Mouse (Mus musculus) inflammation-experienced regulatory T-cells, adult 6 months (primary cell): ENCODE results near the gene Ano6. TPM values are rescaled to one million over a fixed set of nuclear protein-coding genes. Genes with fewer than 3 reads are reported as not detected.

ENCODE experiments used
- ATAC-seq: one replicate; pipeline ENCODE4 v1.8.0; 2017
- polyA plus RNA-seq, 3 experiments: library from polyadenylated mRNA; unstranded; fragments of 100-300 nt; shearing (Covaris generic); gene quantifications; one replicate each; pipeline ENCODE4 v1.2.1; 2017

The Ano6 gene
- polyA plus RNA-seq, 3 experiments from 2014 or later, result 37.0 to 46.4 (median 44.4) TPM

DNA sequence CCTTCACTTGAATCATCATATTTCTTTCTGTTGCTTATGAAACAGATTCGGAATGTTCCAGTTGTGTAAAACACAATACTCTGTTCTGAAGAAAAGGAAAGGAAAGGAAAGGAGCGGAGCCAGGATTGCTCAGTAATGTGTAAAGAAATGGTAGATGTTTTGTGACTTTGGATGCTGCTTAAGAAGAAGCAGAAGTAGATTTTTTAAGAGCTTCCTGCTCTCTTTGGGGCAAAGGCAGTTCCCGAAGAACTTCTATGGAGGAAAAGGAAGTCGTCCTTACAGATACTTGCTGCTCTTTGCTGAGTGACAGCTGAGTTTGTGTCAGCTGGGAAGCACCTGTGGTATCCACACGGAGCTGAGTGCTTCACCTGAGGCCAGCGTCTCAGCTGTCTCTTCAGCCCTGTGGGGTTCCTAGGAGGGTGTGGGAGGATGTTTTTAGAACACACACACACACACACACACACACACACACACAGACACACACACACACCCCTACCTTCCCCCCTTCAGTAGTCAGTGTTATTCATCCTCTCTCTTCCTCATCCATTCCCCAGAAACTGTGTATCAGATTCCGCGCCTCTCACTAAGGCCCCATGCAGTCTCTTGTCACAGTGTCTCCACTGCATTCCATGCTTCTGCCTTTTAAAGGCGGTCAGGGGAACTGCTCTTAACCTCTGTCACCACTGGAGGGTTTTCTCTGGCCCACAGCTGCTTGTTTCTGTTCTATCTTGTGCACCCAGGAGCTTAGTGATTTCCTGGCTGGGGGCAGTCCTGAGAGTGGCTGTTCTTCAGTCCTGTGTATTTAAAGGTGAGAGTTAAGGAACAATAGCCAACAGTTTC, 6.7 kb downstream of the Ano6 start:
- ATAC-seq, result no peak

DNA sequence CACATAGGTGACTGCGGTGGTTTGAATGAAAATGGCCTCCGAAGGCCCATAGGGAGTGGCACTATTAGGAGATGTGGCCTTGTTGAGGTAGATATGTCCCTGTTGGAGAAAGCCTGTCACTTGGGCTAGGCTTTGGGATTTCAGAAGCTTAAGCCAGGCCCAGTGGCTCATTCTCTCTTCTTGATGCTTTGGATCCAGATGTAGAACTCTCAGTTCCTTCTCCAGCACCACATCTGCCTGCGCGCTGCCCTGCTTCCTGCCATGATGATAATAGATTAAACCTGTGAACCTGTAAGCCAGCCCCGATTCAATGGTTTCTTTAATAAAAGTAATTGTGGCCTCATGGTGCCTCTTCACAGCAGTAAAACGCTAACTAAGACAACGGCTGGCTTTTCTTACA, 7.6 kb downstream of the Ano6 start:
- ATAC-seq, result no peak

DNA sequence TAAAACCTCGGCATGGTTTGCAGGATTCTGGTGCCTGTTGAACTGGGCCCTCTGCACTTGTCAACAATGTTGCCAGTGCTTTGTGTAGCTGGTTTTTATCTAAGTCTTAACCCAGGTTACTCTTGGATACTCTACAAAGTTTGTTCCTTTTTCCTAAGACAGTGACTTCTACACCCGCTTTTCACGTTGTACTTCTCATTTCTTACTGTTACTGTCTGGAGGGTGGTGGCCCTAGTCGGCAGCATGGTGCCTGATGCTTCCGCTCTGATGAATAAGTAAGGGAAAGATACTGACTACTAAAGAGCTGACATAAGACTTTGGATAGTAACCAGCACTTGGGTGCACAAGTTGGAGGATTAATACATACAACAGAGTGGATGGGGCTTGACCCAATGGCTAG, 9.0 kb downstream of the Ano6 start:
- ATAC-seq, result no peak

DNA sequence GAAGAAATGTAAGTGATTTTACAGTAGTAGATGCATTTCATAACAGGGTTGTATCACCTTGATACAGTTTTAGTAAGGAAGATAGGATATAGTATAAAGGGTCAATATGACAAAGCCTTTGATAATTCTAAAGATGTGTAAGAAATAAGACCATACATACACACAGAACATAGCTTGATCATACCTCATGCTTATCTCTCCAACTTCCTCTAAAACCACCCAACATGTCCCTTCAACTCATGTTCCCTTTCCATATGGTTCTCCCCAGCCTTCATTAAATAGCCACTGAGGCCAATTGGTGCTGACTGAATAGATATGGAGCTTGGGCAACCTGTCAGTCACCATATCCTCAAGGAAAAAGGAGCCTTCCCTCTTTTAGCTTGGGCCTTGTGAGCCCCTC, 9.4 kb downstream of the Ano6 start:
- no peak for ATAC-seq

DNA sequence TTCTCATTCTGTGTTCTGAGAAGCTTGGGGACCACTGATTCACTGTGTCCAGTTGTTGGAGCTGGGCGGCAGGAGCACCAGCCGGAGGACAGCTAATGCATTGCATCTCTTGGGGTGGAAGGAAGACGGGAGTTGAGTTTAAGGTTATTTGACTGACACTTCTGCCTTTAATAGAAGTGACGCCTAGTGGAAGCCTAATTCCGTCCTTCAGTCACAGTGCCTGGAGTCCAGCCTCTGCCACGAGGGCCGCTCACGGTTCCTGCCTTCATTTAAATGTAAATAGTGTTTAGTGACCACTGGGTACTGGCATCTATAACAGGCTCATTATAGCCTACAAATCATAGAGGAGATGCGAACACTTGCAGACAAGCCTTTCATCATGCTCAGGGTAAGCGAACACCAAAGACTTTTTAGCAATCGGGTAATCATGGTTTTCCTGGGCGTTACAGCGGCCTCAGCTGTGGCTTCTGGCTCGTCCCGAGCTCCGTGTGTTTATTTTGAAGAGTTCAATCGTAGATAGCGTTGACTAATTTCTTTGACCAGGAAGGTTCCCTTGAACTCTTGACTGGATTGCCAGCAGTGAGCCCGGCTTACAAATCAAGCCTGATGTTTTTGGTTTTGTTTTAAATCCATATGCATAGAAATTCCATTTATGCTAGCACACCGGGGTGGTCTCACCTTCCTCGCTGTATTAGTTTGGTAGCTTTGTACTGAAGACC, 10.8 kb downstream of the Ano6 start:
- no peak for ATAC-seq

DNA sequence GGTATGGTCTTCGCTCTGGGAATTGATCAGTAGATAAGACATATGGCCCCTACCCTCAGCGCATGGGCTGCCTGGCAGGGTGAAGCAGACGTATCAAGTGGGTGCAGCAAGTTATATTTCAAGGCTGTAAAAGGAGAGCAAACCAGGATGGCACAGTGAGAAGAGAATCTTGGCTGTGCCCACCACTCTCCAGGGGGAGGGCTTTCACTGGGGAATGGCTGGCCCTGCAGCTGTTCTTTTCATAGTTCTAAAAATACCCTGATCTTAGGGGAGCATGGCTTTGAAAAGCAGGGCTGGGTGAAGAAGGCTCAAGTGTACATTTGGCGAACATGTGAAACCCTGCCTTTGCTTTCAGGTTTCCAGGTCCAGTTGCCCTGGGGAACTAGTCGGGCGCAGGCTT, 11.5 kb downstream of the Ano6 start:
- no peak for ATAC-seq

DNA sequence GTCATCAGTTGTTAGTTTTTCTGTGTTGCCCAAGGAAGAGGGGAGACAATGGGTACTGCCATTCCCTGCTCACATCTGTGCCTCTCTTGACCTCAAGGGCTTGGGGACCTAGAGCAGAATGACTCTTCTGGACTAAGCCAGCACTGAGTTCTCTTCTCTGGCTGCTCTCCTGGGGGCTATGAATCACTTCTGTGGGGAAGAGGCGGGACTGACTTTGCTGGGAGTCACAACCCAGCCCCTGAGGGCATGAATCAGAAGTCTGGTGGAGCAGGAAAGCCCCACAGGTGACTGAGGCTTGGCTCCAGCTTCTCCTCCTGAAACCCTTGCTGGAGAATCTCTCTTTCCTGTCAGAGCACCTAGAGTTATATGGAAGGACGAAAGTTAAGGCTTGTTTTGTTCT, 12.1 kb downstream of the Ano6 start:
- ATAC-seq, result no peak

DNA sequence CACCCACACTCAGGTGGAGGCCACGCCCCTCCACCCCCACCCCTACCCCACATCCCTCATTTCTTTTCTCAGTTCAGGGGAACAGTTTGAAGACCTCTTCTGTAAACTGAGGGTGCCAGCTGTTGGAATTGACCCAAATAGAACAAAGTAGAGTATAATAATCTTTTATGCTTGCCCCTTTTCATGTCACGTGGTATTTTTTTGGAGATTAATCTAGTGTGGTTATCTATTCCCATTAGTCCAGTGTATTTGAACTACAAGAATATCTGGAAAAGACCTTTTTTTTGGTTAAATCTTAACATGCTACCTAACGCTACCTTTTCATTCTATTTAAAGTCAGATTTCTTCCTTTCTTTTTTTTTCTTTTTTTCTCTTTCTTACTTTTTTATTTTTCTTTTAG, 12.8 kb downstream of the Ano6 start:
- ATAC-seq, result no peak

DNA sequence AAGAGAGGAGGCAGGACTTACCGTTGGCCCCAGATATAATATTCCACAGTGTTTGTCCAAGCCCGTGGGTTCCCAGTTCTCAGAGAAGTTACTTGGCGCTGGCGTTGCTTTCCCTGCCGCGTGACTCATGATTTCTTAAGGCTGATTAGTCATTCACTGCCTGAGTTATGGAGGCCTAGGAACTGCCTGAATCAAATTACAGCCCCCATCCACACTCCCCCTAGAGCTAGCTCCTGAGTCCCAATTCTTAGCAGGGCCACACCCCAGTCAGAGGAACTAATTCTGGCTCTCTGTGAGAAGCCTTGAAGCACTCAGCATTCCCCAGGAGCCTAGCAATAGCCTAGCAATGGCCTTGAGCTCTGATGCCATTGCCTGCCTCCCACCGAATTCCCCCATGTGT, 13.6 kb downstream of the Ano6 start:
- no peak for ATAC-seq

DNA sequence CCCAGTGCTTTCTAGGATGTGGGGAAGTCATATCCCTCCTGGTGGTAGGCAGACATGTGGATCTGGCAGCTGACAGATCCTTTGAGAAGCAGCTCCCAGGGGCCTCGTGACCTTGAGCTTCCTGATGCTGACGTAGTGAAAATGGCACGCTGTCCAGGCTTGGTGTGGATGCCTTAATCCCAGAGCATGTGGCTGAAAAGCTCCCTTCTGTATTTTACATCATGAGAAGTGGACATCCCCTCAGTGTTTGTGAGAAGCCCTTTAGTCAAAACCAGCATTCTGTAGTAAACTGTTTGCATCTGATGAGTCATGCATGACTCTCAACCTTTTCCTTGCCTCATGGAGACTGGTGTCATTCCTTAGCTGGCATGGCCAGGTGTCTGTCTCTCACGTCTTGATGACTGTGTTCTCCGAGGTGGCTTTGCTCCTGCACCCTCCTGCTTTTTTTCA, 14.4 kb downstream of the Ano6 start:
- ATAC-seq, result no peak

DNA sequence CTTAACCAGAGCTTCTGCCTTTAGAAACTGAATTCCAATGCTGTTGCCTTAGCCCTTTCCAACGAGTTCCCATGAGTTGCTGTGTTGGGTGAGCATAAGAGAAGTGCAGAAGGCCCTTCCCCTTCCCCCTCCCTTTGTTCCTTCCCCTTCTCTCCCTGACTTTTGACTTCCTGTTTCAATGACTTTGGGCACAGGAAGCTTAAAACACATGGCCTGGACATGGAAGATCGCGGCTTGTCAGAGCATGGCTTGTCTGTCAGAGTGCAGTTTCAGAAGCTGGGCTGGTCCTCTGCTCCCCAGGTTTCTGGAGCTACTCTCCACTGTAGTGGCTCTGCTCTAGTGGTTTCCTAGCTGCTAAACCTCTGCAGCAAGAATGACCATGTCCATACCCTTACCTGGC, 17.3 kb downstream of the Ano6 start:
- ATAC-seq, result no peak

DNA sequence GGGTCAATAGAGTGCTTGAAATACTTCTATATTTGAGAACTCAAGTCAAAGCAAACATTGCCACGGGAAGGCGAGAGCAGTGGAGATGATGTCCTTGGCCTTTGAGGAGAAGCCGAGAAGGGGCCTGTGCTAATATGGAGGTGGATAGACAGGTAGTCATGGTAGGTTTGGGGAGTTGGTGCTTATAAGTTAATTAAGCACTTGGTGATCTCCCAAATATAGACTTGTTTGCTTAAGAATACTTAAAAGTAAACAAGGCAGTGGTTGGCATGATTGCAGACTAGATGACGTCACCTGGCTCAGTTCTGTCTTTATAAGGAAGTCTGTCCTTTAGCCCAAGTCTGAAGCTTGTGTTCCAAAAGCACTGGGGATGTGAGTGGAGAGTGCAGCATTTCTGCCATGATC, 19.7 kb downstream of the Ano6 start:
- no peak for ATAC-seq

DNA sequence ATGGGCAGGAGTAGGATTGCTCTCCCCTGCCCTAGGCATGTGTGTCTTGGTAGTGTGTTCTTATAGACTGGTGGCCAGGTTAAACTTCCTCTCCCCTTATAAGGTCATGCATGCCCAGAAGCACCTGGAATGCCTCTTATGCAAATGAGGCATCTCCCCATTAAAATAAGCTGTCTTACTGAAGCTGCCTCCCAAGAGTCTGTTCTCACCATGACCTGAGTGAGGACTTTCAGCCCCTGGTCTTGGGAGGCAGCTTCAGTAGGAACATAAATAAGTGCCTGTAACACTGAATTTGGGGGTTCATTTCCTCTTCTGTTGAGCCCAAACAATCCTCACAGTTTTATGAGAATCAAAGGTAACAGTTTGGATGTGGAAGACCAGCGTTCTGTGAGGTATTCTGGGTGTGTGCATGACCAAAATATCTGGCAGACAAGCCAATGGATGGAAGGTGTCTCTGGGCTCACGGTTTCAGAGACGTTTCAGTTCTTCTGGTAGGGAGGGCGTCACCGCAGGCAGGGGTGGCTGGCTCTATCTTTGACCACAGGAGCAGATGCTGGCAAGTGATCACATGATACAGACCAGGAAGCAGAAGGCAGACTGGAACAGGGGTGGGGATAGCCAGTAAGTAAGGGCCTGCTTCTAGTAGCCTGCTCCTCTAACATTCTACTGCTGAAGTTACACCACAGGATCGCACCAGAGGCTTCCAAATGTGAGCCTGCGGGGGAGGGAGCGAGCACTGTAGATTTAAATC, 22.4 kb downstream of the Ano6 start:
- ATAC-seq, result no peak

DNA sequence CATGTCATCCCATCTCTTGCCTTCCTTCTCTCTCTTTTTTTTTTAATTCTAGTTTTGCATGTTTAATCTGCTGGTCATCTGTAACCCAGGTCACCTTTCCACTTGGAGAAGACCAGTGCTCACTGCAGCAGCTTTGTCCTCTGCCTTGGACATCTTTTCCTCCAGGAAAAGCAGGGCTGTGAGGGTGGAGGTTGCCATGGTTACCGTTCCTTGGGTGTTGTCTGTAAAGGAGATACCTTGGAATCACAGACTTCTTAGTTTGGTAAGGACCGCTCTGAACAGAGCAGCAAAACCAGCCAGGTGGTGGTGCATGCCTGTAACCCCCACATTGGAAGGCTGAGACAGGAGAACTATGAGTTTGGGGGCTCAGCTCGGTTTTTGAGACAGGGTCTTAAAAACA, 26.9 kb downstream of the Ano6 start:
- no peak for ATAC-seq

DNA sequence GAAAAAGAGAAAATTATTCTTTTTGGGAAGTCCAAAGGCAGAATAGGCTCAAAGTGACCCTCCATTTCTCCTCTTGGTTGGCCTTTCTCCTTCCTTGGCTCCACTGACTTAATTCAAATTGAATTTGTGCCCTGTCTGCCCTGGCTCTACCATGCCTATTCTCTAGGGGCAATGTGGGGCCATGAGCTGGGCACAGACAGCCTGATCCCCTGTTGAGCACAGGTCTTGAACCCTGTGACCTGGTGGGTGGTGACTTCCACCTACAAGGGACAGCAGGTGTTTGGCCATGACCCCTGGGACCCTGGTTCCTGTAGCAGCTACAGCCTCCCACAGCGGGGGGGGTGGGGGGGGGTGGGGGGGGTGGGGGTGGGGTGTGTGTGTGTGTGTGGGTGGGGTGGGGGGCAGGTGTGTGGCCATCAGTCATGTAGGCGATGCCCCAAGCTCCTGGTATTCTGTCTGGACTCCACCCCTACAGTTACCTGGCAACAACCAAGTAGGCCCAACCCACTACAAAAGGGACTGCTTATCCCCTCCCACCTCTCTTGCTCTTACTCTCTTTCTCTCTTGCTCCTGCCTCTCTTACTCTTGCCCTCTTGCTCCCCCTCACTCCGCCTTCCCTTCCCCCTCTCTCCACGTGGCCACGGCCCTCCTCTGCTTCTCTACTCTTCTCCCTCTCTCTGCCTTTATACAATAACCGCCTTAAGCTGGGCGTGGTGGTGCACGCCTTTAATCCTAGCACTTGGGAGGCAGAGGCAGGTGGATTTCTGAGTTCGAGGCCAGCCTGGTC, 28.8 kb downstream of the Ano6 start:
- ATAC-seq, result no peak

DNA sequence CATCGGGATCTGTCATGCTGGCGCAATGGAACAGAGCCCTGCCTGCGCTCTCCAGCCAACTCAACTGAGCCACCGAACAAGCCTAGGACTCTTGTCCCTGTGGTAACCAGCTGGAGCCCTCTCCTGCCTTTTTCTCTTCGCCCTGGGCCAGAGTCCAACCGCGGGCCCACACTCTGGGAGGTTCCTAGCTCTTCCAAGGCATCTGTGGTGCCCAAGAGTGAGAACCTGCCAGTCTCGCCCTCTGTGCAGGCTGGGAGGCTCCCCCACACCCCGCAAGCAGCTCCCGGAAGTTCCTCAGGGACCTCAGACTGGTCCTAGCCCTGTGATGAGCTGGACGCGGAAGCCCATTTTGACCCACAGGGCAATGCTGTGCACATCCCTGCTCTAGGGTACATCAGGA, 29.5 kb downstream of the Ano6 start:
- no peak for ATAC-seq

DNA sequence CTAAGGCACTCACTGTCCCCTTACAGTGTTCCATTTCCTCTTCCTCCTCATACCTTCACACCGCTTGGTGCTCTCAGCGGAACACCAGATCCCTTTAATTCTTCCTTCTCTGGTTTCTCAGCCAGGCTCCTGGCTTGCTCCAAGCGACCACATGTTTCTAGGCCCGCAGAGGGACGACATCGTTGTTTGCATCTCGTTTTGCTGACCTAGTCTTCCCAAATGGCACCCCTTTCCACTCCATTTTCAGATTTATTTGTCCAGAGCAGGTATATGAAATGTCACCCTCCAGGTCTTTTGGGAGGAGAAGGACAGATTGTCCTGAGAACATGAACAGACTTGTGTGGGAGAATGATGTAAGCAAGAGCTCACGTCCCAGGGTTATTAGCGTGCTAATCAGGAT, 30.0 kb downstream of the Ano6 start:
- ATAC-seq, result no peak

DNA sequence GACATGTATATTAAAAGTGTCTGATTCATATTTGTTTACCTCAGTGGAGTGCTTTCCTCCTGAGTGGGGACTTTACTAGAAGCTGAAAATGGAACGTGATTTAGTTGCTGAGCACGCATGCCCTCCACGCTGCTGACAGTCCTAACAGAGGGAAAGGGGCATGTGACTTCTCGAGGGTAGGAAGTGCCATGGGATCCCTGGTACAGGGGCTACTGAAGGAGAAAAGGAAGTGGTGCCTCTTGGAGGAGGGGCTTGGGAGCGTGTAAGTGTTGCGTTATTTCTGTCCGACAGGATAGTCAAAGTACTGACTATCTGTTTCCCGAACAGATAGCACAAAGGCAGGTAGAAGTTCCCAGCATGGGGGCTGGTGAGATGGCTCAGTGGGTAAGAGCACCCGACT, 31.5 kb downstream of the Ano6 start:
- ATAC-seq, result no peak

DNA sequence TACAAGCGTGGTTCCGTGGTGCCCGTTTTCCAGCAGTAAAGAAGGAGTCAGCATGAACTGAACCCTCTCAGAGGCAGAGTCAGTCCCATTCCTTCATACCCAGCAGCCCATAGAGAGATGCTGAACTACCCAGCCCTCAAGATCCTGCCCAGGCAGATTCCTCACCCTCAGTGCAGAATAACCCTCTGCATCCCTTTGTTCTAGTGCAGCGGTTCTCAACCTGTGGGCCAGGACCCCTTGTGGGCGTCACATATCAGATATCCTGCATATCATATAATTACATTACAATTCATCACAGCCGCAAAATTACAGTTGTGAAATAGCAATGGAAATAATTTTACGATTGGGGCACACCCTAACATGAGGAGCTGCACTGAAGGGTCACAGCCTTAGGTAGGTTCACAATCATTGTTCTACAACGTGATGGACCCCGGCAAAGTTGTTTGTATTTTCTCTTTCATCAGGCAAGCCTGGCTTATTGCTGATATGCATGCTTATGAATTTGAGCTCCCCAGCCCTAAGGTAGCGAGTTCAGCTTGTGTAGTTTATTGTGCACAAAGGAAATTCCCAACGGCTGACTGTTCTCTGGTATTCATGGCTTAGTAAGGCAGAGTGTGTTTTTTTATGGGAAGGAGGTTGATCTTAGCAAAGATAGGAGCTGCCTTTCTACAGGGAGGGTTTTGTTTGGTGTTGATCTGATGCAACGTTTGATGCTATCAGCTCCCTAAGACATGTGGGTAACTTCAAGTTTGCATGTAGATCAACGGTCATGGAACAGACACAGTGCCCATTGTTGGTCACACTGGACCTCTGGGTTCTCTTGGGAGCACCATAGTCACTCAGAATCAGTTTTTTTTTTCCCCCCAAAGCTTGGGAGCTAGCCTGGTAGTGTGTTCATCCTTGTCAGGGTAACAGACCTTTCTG, 33.0 kb downstream of the Ano6 start:
- ATAC-seq, result no peak

DNA sequence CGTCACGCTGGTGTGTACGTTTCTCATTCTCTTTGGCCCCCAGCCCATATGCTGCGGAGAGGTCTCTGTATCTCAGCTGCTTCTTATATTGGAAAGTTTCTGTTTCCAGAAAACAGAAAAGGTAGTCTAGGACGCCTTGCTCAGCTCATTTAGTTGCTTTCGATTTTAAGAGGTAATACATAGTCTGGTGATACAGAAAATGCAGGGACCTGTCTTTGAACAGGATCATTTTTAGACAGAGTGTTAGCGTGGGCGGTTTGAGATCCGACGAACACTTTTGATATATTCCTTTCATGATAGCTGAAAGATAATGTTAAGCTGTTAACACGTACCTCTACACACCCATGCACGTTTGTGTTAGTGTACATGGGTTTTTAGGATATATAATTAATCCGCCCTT, 35.9 kb downstream of the Ano6 start:
- peak; percentile 83 for ATAC-seq

DNA sequence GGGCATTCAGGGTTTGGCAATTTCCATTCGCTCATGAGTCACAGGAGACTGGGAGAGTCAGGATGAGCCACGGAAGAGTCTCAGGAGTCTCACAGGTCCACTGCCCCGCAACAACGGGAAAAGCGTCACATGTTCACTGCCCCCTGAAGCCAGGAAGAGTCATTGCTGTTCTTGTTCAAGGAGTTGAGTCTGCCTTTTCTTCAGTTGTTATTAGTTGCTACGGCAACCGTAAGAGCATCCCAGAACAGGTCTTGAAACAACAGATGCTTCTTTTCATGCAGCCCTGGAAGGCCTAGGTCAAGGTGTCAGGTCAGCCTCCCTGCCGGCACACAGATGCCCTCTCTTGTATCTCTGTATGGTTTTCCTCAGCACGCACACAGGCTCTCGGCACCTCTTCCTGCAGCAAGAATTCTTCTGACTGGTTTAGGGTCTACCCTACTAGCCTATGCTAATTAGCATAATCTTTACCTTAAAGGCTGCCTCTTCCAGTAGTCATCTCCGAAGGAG, 36.9 kb downstream of the Ano6 start:
- no peak for ATAC-seq
